Comparison of ENCODE assay signal across 28 mouse cellular contexts in genomic region chr7:80816641-80817040, GRCm38 (mm10).
"Had no signal": no experiment of that assay in that cellular context is flagged by ENCODE, and none has a peak within 500 bp of the region (broad histone marks: within the 10 kb centered on the region; RNA-seq: fewer than 3 reads in every experiment).

No protein-coding gene starts in this region.

- H3K9me3 ChIP-seq: heart, embryonic 13.5 days; heart, embryonic 15.5 days; hindbrain, embryonic 13.5 days; hindbrain, embryonic 15.5 days; kidney, embryonic 15.5 days; limb, embryonic 10.5 days; limb, embryonic 12.5 days; liver, embryonic 13.5 days had no signal

- ATAC-seq: hindbrain, postnatal 0 days; intestine, embryonic 16.5 days had no signal

- H3K4me1 ChIP-seq: hindbrain, embryonic 13.5 days; hindbrain, embryonic 15.5 days; limb, embryonic 10.5 days; limb, embryonic 12.5 days; liver, embryonic 13.5 days had no signal

- H3K4me2 ChIP-seq: heart, embryonic 11.5 days; heart, embryonic 13.5 days; heart, embryonic 15.5 days; hindbrain, embryonic 13.5 days; hindbrain, embryonic 15.5 days; kidney, embryonic 15.5 days; limb, embryonic 12.5 days; liver, embryonic 11.5 days; liver, embryonic 13.5 days had no signal

- H3K27me3 ChIP-seq: heart, embryonic 13.5 days; heart, embryonic 15.5 days; hindbrain, embryonic 13.5 days; hindbrain, embryonic 15.5 days; kidney, embryonic 15.5 days; limb, embryonic 12.5 days; liver, embryonic 13.5 days had no signal

- H3K9ac ChIP-seq: heart, embryonic 13.5 days; heart, embryonic 15.5 days; hindbrain, embryonic 13.5 days; hindbrain, embryonic 15.5 days; kidney, embryonic 15.5 days; limb, embryonic 12.5 days; liver, embryonic 13.5 days had no signal

- DNase-seq: gastrocnemius, adult 2 months; gastrocnemius, postnatal 10 days; gastrocnemius, postnatal 25 days; heart, adult 2 months; heart, postnatal 14 days; heart, postnatal 36 days; kidney, adult 11 months; kidney, adult 2 months; kidney, adult 9 months; kidney, postnatal 14 days; kidney, postnatal 36 days; layer of hippocampus, adult 9-11 months; layer of hippocampus, postnatal 36 days; liver; liver, embryonic 13.5 days had no signal

- H3K27ac ChIP-seq: gastrocnemius, adult 2 months; heart, adult 2 months; heart, embryonic 13.5 days; heart, embryonic 15.5 days; hindbrain, embryonic 13.5 days; hindbrain, embryonic 15.5 days; hindbrain, postnatal 0 days; kidney, embryonic 15.5 days; kidney, postnatal 0 days; left cerebral cortex, adult 2 months; limb, embryonic 10.5 days; limb, embryonic 12.5 days; liver, embryonic 13.5 days had no signal

- H3K36me3 ChIP-seq: heart, embryonic 13.5 days; heart, embryonic 15.5 days; hindbrain, embryonic 13.5 days; hindbrain, embryonic 15.5 days; kidney, embryonic 15.5 days; limb, embryonic 10.5 days; limb, embryonic 12.5 days; liver, embryonic 13.5 days had no signal

- H3K4me3 ChIP-seq: gastrocnemius, adult 2 months; heart, adult 2 months; heart, embryonic 13.5 days; heart, embryonic 15.5 days; hindbrain, embryonic 13.5 days; hindbrain, embryonic 15.5 days; kidney, embryonic 15.5 days; left cerebral cortex, adult 2 months; limb, embryonic 10.5 days; limb, embryonic 12.5 days; liver, embryonic 13.5 days had no signal
